Mouse (Mus musculus): Measurements from ENCODE around the gene Riok2.

DNA sequence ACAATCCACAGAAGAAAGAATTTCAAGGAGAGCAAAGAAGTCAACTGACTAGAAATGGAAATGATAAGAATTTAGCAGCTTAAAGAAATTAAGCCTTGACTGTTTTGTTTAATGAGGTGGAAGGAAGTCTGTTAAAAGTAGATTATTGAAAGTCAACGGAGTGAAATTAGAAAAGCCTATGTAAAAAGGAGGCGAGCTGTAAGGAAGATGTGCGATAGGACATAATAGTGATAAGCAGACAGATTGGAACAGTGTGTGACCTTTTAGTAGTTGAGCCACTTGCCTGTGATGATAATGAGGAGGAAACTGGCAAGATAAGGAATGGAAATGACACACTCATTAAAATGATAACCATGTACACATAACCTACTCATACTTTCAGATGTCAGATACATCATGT is 10.4 kb downstream of the Riok2 start:
- TF ChIP-seq CTCF (IDR thresholded peaks at IDR 0.05; ENCODE audit: low read depth): no peak
- no peak for TF ChIP-seq EP300 (IDR thresholded peaks at IDR 0.05; ENCODE audit: low read depth)
